12 mouse cellular contexts compared by ENCODE assay signal in the genomic region with DNA sequence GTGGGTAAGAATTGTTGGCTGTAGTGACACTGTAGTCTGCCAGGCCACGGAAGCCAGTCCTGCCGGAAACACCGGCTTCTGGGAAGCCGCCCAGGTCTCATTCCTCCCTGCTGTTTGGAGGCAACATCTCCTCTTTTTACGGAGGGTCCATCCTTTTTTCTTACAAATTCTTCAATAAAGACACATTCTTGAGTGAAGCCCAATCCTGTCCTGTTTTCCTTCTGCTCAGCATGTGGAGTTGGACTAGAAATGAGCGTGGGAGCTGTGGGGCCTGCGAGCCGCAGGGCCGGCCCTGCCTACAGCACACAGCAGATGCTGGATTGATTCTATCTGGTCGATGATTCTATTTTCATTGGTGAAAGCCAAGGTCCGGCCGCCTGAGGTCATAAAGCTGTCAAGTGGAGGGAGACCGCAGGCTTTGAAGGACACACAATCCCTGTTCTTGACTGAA. TPM values are rescaled to one million over a fixed set of nuclear protein-coding genes. Genes with fewer than 3 reads are reported as not detected.
A peak's percentile ranks its signal among the peaks of the same experiment; 100 is the strongest.
DNase-seq lines count a peak whose midpoint lies in the region; ATAC-seq lines count a peak whose summit lies in the region.
"Had no signal": no experiment of that assay in that cellular context is flagged by ENCODE, and none has a peak within 500 bp of the region (broad histone marks: within the 10 kb centered on the region; RNA-seq: fewer than 3 reads in every experiment).

No protein-coding gene starts in this region.

- no peaks in the 10 kb centered on the region for H3K4me1 ChIP-seq in heart, embryonic 11.5 days (ENCODE audit: control insufficient read depth, insufficient read depth, low read length)
- H3K4me1 ChIP-seq in limb, embryonic 15.5 days, result peaks cover 35% of the 10 kb centered on the region
- H3K4me1 ChIP-seq in limb, embryonic 10.5 days, result peaks cover 28% of the 10 kb centered on the region

- H3K36me3 ChIP-seq in heart, embryonic 11.5 days (ENCODE audit: control insufficient read depth, insufficient read depth, low read length), result no peaks in the 10 kb centered on the region
- peaks cover 42% of the 10 kb centered on the region for H3K36me3 ChIP-seq in limb, embryonic 15.5 days
- H3K36me3 ChIP-seq in limb, embryonic 10.5 days, result peaks cover 43% of the 10 kb centered on the region

- no peak overlapping the region for H3K4me3 ChIP-seq in heart, embryonic 11.5 days (ENCODE audit: low read depth, low read length)
- H3K4me3 ChIP-seq in limb, embryonic 15.5 days, result no peak overlapping the region
- H3K4me3 ChIP-seq in limb, embryonic 10.5 days, result no peak overlapping the region
- H3K4me3 ChIP-seq: heart, embryonic 15.5 days; limb, embryonic 13.5 days had no signal

- peak; percentile 97 for DNase-seq in heart, adult 11 months
- DNase-seq in limb, embryonic 10.5 days (ENCODE audit: low spot score), result no peak
- peak; percentile 78 to 80 for DNase-seq in cerebellum, adult 18-20 months
- DNase-seq in heart, postnatal 36 days, result peak; percentile 30 to 44
- no peak for DNase-seq in layer of hippocampus, adult 9-10 months (ENCODE audit: low spot score)
- DNase-seq: layer of hippocampus, adult 9-11 months had no signal

- H3K27me3 ChIP-seq in heart, embryonic 11.5 days (ENCODE audit: control insufficient read depth, insufficient read depth, low read length), result no peaks in the 10 kb centered on the region; the same call in 1 of the 2 replicates
- H3K27me3 ChIP-seq in limb, embryonic 15.5 days, result no peaks in the 10 kb centered on the region
- H3K27me3 ChIP-seq in limb, embryonic 10.5 days (ENCODE audit: low read depth, poor library complexity, severe bottlenecking), result no peaks in the 10 kb centered on the region
- H3K27me3 ChIP-seq: heart, embryonic 15.5 days; limb, embryonic 13.5 days had no signal

- ATAC-seq in heart, embryonic 11.5 days (replicated peaks; ENCODE audit: insufficient number of reproducible peaks, low FRiP score, low TSS enrichment), result no peak
- no peak for ATAC-seq in limb, embryonic 15.5 days (ENCODE audit: insufficient number of reproducible peaks, low FRiP score, low TSS enrichment, low read depth)
- ATAC-seq in inflammation-experienced regulatory T-cells, adult 6 months, result no peak
- ATAC-seq: lung, postnatal 0 days had no signal

- no peak overlapping the region for H3K9ac ChIP-seq in heart, embryonic 11.5 days (ENCODE audit: low read depth, low read length)
- no peak overlapping the region for H3K9ac ChIP-seq in limb, embryonic 15.5 days
- H3K9ac ChIP-seq: heart, embryonic 15.5 days; limb, embryonic 13.5 days had no signal

- no peaks in the 10 kb centered on the region for H3K9me3 ChIP-seq in heart, embryonic 11.5 days (replicated peaks; ENCODE audit: control insufficient read depth, low read length)
- H3K9me3 ChIP-seq in limb, embryonic 15.5 days, result no peaks in the 10 kb centered on the region
- no peaks in the 10 kb centered on the region for H3K9me3 ChIP-seq in limb, embryonic 10.5 days (replicated peaks)
- H3K9me3 ChIP-seq: heart, embryonic 15.5 days; limb, embryonic 13.5 days had no signal

- H3K4me2 ChIP-seq in heart, embryonic 11.5 days, result no peak overlapping the region
- no peak overlapping the region for H3K4me2 ChIP-seq in limb, embryonic 15.5 days
- H3K4me2 ChIP-seq: heart, embryonic 15.5 days; limb, embryonic 13.5 days had no signal

- intact Hi-C loops in heart, postnatal 36 days (cut with DNase I), result no loop called here

- no peak overlapping the region for H3K27ac ChIP-seq in heart, embryonic 11.5 days (ENCODE audit: low read depth, low read length)
- peak overlapping the region; percentile 69 for H3K27ac ChIP-seq in limb, embryonic 15.5 days
- no peak overlapping the region for H3K27ac ChIP-seq in limb, embryonic 10.5 days
- H3K27ac ChIP-seq: heart, embryonic 15.5 days; limb, embryonic 13.5 days had no signal

- 85% methylated on average over 13 of the region's 13 CpGs for WGBS in heart, embryonic 11.5 days (ENCODE audit: insufficient replicate concordance)
- WGBS in limb, embryonic 15.5 days, result 67% methylated on average over 13 of the region's 13 CpGs
- WGBS in limb, embryonic 10.5 days, result 90% methylated on average over 13 of the region's 13 CpGs

RNA-seq across cellular contexts. Expression of gene Col8a2, which starts 10.9 kb away (rescaled TPM):
- polyA plus RNA-seq in heart, embryonic 11.5 days (2014; fragmentation: Nextera tagmentation; extraction: Ambion mirVana), result 2.0 and 3.0 TPM in 2 replicates
- polyA plus RNA-seq in limb, embryonic 15.5 days (2015; fragmentation: Nextera tagmentation; extraction: Ambion mirVana), result 71.2 and 79.7 TPM in 2 replicates
- polyA plus RNA-seq in limb, embryonic 10.5 days (2016; fragmentation: Nextera tagmentation; extraction: Ambion mirVana), result 0.65 and 1.4 TPM in 2 replicates
- total RNA-seq in heart, postnatal 36 days (2021), result under 1 TPM; 0.61 to 0.62 TPM
- not detected for polyA plus RNA-seq in inflammation-experienced regulatory T-cells, adult 6 months (2017; shearing (Covaris generic))

RNA-seq across cellular contexts. Expression of gene Trappc3, which starts 13.6 kb away (rescaled TPM):
- 11.0 and 28.0 TPM in 2 replicates for polyA plus RNA-seq in heart, embryonic 11.5 days (2014; fragmentation: Nextera tagmentation; extraction: Ambion mirVana)
- 120 and 128 TPM in 2 replicates for polyA plus RNA-seq in limb, embryonic 15.5 days (2015; fragmentation: Nextera tagmentation; extraction: Ambion mirVana)
- polyA plus RNA-seq in limb, embryonic 10.5 days (2016; fragmentation: Nextera tagmentation; extraction: Ambion mirVana), result 83.1 and 95.3 TPM in 2 replicates
- total RNA-seq in heart, postnatal 36 days (2021), result 10 to 100 TPM; 45.9 to 46.3 TPM
- 10 to 100 TPM; 55.8 to 71.3 (median 70.8) TPM for polyA plus RNA-seq in inflammation-experienced regulatory T-cells, adult 6 months (2017; shearing (Covaris generic))

RNA-seq across cellular contexts. Expression of gene Map7d1, which starts 19.6 kb away (rescaled TPM):
- 37.0 and 44.6 TPM in 2 replicates for polyA plus RNA-seq in heart, embryonic 11.5 days (2014; fragmentation: Nextera tagmentation; extraction: Ambion mirVana)
- 46.5 and 50.3 TPM in 2 replicates for polyA plus RNA-seq in limb, embryonic 15.5 days (2015; fragmentation: Nextera tagmentation; extraction: Ambion mirVana)
- polyA plus RNA-seq in limb, embryonic 10.5 days (2016; fragmentation: Nextera tagmentation; extraction: Ambion mirVana), result 56.2 and 63.2 TPM in 2 replicates
- total RNA-seq in heart, postnatal 36 days (2021), result 100 to 1,000 TPM; 248 to 259 TPM
- 1 to 10 TPM; 3.2 to 6.6 (median 5.1) TPM for polyA plus RNA-seq in inflammation-experienced regulatory T-cells, adult 6 months (2017; shearing (Covaris generic))

RNA-seq across cellular contexts. Expression of gene Adprhl2, which starts 45.8 kb away (rescaled TPM):
- 28.8 and 30.1 TPM in 2 replicates for polyA plus RNA-seq in heart, embryonic 11.5 days (2014; fragmentation: Nextera tagmentation; extraction: Ambion mirVana)
- 79.2 and 82.9 TPM in 2 replicates for polyA plus RNA-seq in limb, embryonic 15.5 days (2015; fragmentation: Nextera tagmentation; extraction: Ambion mirVana)
- polyA plus RNA-seq in limb, embryonic 10.5 days (2016; fragmentation: Nextera tagmentation; extraction: Ambion mirVana), result 95.1 and 97.5 TPM in 2 replicates
- total RNA-seq in heart, postnatal 36 days (2021), result 10 to 100 TPM; 12.2 TPM
- 10 to 100 TPM; 15.9 to 22.5 (median 22.1) TPM for polyA plus RNA-seq in inflammation-experienced regulatory T-cells, adult 6 months (2017; shearing (Covaris generic))

RNA-seq across cellular contexts. Expression of gene Tekt2, which starts 49.8 kb away (rescaled TPM):
- polyA plus RNA-seq in heart, embryonic 11.5 days (2014; fragmentation: Nextera tagmentation; extraction: Ambion mirVana), result 0.96 and 1.5 TPM in 2 replicates
- 15.9 and 16.6 TPM in 2 replicates for polyA plus RNA-seq in limb, embryonic 15.5 days (2015; fragmentation: Nextera tagmentation; extraction: Ambion mirVana)
- 0.35 and 0.98 TPM in 2 replicates for polyA plus RNA-seq in limb, embryonic 10.5 days (2016; fragmentation: Nextera tagmentation; extraction: Ambion mirVana)
- total RNA-seq in heart, postnatal 36 days (2021), result under 1 TPM; 0.44 to 0.84 TPM
- polyA plus RNA-seq in inflammation-experienced regulatory T-cells, adult 6 months (2017; shearing (Covaris generic)), result not detected

Comparison
In these comparisons a context has a peak if more than half of its experiments do, and no peak if none do; other contexts are left out.
1. RNA of gene Col8a2, which starts 10.9 kb away (polyA plus RNA-seq): 71.2 to 79.7 TPM in limb, embryonic 15.5 days; 2.0 to 3.0 TPM in heart, embryonic 11.5 days, 0.65 to 1.4 TPM in limb, embryonic 10.5 days and not detected in inflammation-experienced regulatory T-cells, adult 6 months; every median in the first group is over 10 times any median in the second.
2. DNase-seq: peak in heart, adult 11 months (single experiment), cerebellum, adult 18-20 months (2 of 2) and heart, postnatal 36 days (2 of 2); none in limb, embryonic 10.5 days (single experiment) and layer of hippocampus, adult 9-10 months (single experiment).